Mouse (Mus musculus): ENCODE measurements around the gene Tubb2a.

Gene Tubb2a

DNA sequence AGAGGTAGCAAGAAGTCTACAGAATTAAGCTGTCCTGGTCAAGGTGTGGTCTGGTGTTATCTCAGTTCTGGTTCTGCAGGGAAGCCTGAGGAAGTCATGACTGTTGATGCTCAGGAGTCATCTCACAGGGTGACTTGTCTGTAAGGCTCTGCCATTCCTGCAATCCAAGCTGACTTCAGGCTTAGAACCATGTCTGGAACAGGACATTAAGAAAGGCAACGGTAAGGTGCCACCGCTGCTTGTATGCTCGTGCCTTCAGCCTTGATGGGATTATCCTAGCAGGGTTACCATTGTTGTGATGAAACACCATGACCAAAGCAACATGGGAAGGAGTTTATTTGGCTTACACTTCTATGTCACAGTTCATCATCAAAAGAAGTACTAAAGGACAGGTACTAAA, 30.3 kb downstream of the Tubb2a start:
- DNase-seq = no peak

DNA sequence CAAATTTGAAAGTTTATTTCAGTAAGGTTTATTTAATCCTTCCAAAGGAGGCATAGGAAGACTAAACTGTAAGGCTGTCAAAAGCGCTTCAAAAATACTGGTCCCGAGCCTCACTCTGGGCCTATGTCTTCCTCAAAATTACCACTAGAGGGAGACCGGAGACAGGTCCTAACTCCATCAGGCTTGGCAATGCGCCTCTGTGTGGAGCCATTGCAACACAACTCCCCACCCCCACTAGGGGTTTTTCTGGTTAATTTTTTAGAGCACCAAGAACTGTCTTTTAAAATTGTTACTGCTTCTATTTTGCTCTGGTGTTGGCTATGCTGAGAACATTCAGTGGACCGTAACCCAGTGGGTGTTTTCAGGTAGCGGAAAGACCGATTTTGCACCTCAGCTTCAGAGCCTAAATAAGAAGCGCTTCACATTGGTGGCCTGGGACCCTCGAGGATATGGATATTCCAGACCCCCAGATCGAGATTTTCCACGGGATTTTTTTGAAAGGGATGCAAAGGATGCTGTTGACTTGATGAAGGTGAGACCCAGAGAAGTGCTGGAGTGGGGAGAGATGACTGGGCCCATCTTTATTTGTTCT, 31.3 kb downstream of the Tubb2a start:
- peak; percentile 71 for DNase-seq

DNA sequence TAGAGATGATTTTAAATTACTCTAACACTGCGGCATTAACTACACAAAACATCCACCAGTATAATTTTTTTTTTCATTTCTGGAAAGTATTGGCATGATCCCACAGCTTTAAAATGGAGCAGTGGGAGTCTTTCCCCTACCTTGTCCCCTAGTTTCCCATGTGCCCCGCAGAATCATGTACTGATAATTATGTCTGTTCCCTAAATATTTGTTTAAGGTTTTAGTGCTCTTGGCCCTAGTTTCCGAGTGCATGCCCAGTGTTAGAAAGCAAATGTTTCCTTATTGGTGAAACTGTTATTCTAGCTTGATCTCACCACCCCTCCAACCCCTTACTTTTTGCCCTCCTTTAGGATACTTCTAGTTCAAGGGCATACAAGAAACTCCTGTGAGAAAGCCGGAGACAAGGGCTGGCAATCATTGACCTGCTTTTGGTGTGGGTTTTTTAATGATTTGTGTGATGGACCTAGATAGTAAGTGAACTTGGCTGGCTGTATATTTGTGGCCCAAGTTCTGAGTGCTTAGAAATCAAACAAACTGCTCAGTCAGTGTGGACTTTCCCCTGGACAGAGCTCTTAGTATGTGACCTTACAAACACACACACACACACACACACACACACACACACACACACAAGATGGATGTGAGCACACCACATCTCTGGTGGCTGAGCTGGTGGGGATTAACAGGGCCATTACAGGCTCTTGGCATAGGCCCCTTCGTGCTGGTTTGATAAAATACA, 32.1 kb downstream of the Tubb2a start:
- DNase-seq = no peak

DNA sequence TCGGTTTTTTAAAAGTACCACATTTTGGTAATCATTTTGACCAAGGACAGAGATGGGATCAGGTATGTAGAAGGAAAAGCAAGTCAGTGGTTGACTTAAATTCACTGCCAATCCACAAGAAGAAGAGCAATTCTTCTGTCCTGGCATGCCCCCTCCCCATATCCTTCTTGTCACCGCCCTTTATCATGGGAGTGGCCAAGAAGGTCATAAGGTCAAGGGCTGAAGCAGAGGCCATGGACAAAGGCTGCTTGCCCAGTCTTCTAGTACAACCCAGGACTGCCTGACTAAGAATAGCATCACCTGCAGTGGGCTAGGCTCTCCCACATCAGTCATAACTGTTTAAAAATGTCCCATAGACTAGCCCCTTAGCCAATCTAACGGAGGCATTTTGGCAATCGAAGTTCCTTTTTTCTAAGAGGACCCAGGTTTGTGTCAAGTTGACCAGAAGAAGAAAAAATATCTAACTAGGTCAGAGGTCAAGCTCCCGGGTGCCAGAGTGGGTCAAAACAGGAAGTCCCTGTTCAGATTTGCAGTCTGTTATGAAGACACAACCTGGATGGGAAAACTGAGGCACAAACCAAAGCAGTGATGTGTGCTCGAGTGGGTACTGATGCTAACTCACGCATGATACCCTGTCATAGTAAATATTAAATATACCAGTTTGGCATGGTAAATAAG, 34.0 kb downstream of the Tubb2a start:
- no peak for DNase-seq

DNA sequence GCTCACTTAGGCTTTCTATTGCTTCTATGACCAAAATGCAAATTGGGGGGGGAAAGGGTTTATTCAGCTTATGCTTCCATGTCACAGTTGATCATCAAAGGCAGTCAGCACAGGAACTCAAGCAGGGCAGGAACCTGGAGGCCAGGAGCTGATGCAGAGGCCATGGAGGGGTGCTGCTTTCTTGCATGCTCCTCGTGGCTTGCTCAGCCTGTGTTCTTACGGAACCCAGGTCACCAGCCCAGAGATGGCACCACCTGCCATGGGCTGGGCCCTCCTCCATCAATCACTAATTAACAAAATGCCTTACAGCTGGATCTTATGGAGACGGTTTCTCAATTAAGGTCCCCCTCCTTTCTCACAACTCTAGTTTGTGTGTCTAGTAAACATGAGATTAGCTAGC, 37.7 kb downstream of the Tubb2a start:
- no peak for DNase-seq

DNA sequence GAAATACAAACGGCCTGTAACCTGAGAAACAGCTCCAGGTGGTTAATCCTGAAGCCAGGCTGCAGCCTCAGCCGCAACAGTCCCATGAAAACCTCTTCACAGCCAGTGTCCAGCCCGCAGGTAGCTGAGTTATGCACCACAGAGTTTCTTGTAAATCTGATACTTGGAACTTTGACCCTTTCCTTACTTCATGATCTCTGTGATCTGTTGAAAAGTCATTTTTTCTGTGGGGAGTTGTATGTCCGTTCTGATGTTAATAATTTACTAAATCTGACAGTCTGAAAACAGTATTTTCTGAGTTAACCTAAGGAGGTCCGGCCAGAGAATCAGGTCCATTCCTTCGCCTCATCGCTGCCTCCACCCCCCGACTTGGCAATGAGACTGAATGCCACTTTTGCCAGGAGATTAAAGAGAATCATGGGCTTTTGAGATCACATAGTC, 38.9 kb downstream of the Tubb2a start:
- no peak for DNase-seq

DNA sequence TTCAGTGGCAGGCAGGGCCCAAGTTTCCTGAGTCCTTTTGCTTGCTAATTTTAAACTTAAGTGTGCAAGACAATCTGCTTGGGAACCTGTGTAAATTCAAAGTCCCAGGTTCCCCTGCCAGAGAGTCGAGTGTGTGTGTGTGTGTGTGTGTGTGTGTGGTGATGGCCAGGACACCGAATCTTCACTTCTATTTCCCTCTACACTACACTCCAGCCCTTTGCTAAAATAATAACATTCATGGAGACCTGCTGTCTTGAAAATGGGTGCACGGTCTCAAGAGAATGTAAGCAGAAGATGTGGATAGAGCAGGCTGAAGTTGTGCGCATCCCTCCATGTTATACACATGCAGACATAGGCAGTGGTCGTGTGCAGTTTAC, 39.8 kb downstream of the Tubb2a start:
- no peak for DNase-seq

DNA sequence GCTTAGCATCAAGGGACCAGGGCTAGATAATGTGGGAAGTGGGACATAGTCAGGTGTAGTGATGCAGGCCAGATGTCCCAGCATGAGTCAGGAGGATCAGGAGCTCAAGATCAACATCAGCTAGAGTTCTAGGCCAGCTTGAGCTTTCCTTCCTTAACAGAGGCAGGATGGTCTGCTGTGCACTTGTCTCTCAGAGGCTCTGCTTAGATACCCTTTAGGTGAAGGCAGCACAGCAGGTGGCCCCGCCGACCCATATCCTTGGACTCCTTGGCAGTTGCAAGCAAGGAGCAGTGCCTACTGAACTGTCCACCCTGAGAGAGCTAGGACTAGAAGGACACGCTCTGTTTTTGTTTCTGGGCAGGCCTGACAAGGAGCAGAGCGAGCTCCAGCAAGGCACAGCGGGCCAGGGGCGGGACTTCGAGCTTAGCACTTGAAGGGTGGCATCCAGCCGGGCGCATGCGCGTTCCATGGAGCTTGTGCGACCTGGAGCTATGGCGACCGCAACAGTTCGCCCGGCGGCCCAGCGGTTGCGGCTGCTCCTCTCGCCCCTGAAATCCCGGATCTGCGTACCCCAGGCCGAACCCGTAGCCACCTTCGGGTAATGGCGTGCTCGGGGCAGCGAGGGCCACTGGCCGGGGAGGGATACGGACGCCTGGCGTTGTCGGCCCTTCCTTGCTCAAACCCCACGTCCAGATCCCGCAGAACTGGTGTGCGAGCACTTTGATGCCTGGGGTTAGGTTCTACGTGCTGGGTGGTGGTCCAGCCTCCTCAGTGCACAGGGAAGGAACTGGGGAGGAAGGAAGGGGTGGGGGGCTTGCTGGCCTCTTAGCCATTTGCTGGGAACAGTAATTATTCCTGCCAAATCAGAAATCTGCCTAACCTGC, 40.4 kb downstream of the Tubb2a start, which contains the start of gene Bphl:
Bphl (plus strand) TSS at position 426 of the 884 bp plus-strand sequence.
- DNase-seq = peak; percentile 96

DNA sequence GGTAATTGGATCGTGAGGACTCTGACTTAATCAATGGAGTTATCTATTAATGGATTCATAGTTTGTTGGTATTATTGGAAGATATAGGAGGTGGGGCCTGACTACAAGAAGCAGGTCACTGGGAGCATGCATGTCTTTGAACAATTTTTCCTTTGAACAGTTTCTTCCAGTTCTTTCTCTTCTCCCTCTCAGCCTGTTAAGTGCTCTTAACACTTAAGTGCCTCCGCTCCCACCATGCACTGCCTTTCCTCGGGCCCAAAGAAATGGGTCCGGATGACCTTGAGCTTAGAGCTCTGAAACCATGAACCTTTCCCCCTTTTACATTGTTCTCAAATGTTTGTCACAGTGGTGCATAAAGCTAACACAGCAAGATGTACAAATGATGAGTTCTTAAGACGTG, 41.1 kb downstream of the Tubb2a start:
- DNase-seq = no peak

DNA sequence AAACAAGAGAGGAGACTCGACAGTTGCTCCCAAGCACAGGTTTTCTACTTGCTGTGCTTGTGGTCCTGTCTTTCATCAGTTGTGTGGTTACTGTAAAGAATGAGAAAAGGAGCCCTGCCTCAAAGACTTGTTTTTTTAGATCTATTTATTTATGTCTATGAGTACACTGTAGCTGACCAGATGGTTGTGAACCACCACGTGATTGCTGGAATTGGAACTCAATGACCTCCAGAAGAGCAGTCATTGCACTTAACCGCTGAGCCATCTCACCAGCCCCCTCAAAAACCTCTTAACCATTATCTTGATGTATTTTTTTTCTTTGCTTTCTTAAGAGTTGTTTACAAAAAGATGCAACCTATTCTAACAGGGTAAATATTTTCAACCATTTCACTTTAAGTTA, 42.4 kb downstream of the Tubb2a start:
- no peak for DNase-seq

DNA sequence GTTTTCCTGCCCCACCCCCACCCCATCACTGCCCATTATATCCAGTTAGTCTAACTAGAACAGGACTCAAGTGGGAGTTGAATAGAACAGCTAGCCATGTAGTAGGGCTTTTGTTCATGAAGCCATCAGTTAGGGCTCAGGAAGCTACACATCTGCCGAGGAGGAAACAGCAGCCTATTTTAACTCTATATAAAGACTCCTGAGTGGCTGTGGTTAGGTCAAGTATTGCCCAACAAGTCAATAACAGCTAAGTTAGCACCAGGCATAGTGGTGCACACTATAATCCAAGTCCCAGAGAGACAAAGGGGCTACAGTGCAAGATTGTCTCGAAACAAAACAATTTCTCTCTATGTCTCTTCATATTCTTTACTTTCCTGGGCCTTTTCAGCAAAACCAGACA, 45.8 kb downstream of the Tubb2a start:
- no peak for DNase-seq

Measured in cerebellum, adult 11-12 months (tissue).